Mouse (Mus musculus) ES-E14 (cell line): Measurements from ENCODE around the gene A830031A19Rik.

Experiments used
- CHD2 ChIP-seq: IDR thresholded peaks from 2 replicates; pipeline ENCODE4 v1.6.1; 2014; ENCODE audit warnings: mild to moderate bottlenecking, low read depth, low read length, inconsistent platforms
- HCFC1 ChIP-seq: IDR thresholded peaks from 2 replicates; pipeline ENCODE4 v1.6.1; 2012; ENCODE audit warnings: low read length, inconsistent platforms, borderline replicate concordance; ENCODE audit not compliant: insufficient read depth
- MAFK ChIP-seq: IDR thresholded peaks from 2 replicates; pipeline ENCODE4 v1.6.1; 2014; ENCODE audit warnings: mild to moderate bottlenecking, low read depth, low read length, inconsistent platforms; ENCODE audit not compliant: insufficient read depth
- ZC3H11A ChIP-seq: IDR thresholded peaks from 2 replicates; pipeline ENCODE4 v1.6.1; 2012; ENCODE audit warnings: low read depth, mild to moderate bottlenecking, inconsistent platforms, low read length, borderline replicate concordance
- ZNF384 ChIP-seq: IDR thresholded peaks from 2 replicates; pipeline ENCODE4 v1.6.1; 2012; ENCODE audit warnings: low read depth, low read length, inconsistent platforms

- TF ChIP-seq HCFC1 (no peak), ZC3H11A (no peak), CHD2 (no peak), MAFK (no peak), ZNF384 (no peak)
Observed at GRCm38 (mm10) chr11:24079392-24080391, 4.8 kb upstream of the A830031A19Rik start.
